Mouse (Mus musculus): ENCODE results near the gene Sp2.
A peak's percentile ranks its signal among the peaks of the same experiment; 100 is the strongest.

Sp2 gene

GRCm38 (mm10) chr11:96982859-96983258 is at the start of gene Sp2:
Gene Sp2 (minus strand): TSS chr11:96982959.
- no peak for DNase-seq (ENCODE audit: low read depth, low spot score)

GRCm38 (mm10) chr11:97032499-97032898 is 49.7 kb upstream of the Sp2 start:
- DNase-seq (ENCODE audit: low read depth, low spot score) = no peak

DNA sequence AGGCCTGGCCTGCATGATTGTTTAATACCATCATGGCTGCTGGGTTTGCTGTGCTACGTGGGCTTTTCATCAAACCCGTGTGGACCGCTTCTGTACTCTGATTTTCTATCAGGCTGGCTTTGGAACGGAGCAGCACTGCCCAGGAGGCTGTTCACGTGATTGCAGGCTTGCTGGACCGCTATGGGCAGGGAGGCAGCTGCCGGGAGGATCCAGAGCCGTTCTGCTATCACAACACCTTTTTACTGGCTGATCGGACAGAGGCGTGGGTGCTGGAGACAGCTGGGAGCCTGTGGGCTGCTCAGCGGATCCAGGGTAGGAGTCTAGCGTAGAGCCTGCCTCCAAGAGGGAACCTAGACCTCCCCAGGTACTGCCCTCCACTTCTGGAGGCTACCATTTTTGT is 49.2 kb upstream of the Sp2 start:
- no peak for DNase-seq (ENCODE audit: low read depth, low spot score)

DNA sequence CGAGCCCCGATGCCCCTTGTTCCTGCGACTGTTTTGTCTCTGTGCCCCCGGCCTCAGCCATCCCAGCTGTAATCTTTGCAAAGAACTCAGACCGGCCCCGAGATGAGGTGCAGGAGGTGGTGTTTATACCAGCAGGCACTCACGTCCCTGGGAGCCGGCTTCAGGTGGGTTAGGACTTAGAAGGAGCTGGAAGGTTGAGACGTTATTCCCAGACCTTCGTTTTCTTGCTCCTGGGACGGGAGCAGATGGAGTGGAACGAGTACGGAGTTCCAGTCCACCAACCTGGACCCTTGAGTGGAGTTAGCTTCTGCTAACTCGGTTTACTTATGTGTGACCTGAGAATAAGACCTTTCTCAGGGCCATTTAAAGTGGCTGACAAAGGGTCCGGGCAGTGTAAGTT is 47.7 kb upstream of the Sp2 start:
- DNase-seq (ENCODE audit: low read depth, low spot score) = no peak

DNA sequence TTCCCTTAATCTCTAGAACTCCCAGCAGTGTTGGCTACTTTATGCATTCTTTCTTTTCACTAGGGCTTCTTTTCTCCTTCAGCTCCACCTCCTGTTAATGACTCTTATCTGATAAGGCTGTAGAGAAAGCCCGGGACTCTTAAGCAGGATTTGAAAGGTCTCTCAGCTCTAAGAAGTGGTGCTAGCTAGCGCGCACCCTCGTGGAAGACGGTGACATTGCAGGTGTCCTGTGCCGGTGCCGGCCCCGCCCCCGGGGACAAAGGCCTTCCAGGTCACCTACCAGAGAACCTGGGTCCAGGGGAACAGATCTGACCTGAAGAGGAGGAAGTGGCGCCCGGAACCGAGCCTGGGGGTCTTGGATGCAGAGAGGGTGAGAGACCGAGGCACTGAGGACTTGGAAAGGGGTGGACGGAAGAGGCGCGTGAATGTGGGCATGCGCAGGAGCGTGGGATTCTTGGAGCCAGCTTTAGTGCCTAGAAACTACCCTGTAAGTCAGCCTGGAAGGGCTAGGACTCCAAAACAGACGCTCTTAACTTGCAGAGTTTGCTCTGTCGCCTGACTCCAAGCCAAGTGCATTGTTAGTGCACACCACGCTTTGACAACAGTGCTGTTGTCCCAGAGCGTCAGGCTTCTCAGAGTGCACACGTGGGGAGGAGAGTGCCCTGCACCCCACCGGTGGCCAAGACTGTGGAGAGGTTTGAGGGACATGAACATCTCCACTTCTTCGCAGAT is 47.1 kb upstream of the Sp2 start, which contains the start of gene Scrn2:
TSS of gene Scrn2 (plus strand) at position 253 of the 732 bp plus-strand sequence.
- DNase-seq (ENCODE audit: low read depth, low spot score) = peak; percentile 90

DNA sequence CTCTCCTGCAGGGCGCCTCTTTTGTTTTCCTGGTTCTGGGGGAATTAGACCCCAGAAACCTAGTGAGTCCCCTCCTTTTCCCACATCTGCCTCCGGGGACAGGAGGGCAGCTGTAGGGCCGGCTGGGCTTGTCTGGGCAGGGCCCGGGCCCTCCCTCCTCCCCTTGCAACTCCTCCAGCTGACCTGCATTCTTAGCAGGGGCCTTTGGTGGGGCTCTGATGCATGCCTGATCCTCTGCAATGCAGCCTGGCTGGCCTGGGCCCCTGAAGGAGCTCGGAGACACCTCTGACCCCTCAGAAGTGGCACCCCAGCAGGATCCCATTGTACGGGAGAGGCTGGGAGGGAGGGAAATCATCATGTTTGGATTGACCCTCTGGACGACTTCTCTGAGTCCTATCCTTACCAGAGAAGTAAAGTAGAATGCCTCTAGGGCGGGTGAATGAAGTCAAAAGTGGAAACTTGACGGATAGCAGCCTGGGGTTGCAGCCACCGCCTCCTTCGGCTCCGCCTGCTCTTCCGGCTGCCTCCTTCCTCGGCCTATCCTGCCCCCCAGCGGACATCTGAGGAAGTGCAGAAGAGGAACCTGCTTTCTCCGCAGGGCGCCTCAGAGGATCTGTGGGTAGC is 43.1 kb upstream of the Sp2 start:
- DNase-seq (ENCODE audit: low read depth, low spot score) = peak; percentile 94

DNA sequence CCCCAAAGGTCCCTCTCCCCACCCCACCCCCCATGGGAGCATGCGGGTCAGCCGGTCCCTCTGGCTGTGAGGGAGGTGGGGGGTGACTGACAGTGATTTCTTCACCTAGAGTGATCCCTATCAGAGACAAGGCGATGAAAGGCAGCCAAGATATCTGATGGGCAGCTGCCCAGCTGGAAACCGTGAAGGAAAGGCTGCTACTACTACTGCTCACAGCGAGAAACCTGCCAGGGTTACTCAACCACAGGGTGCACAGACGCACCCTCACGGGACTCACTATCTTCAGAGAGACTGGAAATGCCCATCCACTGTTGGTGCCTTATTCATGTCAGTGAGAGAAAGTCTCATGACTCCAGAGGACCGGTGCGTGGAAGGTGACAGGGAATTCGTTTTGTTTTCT is 42.2 kb upstream of the Sp2 start:
- no peak for DNase-seq (ENCODE audit: low read depth, low spot score)

- DNase-seq (ENCODE audit: low read depth, low spot score) = peak; percentile 80
These were observed 39.2 kb upstream of the Sp2 start for GRCm38 (mm10) chr11:97021873-97022484.

- DNase-seq (ENCODE audit: low read depth, low spot score) = no peak
These were observed 38.5 kb upstream of the Sp2 start for GRCm38 (mm10) chr11:97021121-97021765.

DNA sequence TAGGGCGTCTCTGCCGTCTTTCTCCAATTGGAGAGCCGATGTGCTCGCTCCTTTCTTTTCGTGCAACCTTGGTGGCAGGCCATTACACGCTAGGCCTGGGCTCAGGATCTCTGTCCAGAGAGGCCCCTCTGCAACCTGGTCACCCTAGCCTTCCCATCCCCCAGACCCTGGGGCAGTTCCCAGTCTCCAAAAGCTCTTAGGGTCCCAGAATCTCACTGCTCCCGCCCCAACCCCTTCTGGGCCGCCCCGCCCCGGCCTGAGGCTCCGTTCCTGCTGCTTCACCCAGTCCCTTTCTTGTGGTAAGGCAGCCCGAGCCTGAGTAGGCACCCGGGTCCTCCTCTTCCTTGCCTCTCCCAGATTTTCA is 36.6 kb upstream of the Sp2 start:
- DNase-seq (ENCODE audit: low read depth, low spot score) = no peak

- DNase-seq (ENCODE audit: low read depth, low spot score) = no peak
These were observed 36.0 kb upstream of the Sp2 start for GRCm38 (mm10) chr11:97018583-97019344.

- no peak for DNase-seq (ENCODE audit: low read depth, low spot score)
These were observed 35.2 kb upstream of the Sp2 start for GRCm38 (mm10) chr11:97017696-97018582.

- DNase-seq (ENCODE audit: low read depth, low spot score) = no peak
These were observed 30.4 kb upstream of the Sp2 start, which contains the start of gene Sp6 for GRCm38 (mm10) chr11:97013121-97013670. Gene Sp6 (plus strand): TSS chr11:97013394.

GRCm38 (mm10) chr11:97009198-97009790 is 26.5 kb upstream of the Sp2 start:
- no peak for DNase-seq (ENCODE audit: low read depth, low spot score)

DNA sequence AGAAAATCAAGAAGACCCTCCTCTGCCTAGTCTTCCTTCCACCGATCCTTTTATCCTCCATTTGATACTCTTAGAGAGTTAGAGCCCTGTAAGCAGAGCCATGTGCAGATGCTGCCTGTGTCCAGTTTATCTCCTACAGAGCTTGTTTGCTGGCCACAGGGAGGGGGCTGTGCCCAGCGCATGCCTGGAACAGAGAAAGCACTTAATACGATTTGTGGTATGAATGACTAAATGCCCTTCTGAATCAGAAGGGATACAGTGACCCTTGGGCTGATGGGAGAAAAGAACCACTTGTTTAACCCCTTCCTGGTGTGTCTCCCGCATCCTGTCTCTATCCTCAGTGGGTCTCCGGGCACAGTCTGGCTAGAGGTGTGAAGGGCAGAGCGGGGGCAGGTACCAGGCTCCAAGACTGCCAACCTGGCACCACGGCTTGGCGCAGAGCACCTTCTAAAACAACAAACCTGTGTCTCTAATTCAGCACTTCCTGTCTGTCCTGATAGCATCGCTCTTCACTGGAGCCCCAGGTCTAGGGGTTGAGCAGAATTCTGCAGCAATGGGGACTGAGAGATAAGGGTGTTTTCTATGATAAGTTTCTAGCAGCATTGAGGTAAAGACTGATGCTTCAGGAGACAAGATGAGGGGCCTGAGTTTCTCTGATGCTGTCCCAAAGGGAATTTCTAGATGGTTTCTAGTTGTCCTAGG is 24.5 kb upstream of the Sp2 start:
- no peak for DNase-seq (ENCODE audit: low read depth, low spot score)

DNA sequence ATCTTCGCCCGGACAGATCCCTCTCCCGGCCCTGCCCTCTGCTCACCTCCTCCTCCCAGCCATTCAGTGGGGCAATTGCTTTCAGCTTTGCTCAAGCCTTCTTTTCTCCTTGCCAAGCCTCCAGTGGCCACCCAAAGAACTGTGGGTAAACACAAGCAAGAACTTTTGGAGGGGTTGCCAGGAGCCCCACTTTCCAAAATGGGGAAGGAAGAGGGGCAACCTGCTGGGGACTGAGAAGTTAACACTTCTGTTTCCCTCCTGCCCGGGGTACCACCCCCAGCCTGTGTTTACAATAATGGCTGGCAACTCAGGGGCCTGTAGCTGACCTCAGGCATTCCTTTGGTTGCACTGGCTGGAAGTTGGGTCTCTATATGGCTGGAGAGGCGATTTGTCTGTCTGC is 20.4 kb upstream of the Sp2 start:
- DNase-seq (ENCODE audit: low read depth, low spot score) = no peak

GRCm38 (mm10) chr11:96997380-96997956 is 14.7 kb upstream of the Sp2 start:
- DNase-seq (ENCODE audit: low read depth, low spot score) = no peak

GRCm38 (mm10) chr11:96996773-96997379 is 14.1 kb upstream of the Sp2 start:
- no peak for DNase-seq (ENCODE audit: low read depth, low spot score)
